Mouse (Mus musculus) Muller cell, postnatal 12 days (primary cell): Measurements from ENCODE around the gene Tbc1d8.

Experiments used
- DNase-seq: peaks from one replicate; pipeline ENCODE4 v3.0.0-alpha.2; 2015; ENCODE audit errors: inconsistent ontology term

The Tbc1d8 gene

DNA sequence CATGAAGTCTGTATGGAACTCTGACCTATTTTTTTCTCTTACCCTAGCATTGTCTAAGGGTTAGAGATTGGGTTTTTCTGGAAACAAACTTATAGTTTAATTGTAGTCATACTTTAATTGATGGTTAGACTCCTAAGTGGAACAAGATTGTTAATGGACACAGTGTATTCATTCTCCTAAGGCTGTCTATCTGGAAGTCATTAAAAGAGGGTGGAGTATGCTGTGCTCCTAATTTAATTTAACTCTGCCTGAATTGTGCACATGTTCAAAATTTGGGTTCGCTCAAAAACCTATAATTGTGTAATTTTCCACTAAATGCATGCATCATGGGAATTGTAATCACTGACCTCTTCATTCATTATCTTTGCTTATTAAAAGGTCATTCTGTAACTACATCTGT is 113.0 kb downstream of the Tbc1d8 start:
- no peak for DNase-seq

DNA sequence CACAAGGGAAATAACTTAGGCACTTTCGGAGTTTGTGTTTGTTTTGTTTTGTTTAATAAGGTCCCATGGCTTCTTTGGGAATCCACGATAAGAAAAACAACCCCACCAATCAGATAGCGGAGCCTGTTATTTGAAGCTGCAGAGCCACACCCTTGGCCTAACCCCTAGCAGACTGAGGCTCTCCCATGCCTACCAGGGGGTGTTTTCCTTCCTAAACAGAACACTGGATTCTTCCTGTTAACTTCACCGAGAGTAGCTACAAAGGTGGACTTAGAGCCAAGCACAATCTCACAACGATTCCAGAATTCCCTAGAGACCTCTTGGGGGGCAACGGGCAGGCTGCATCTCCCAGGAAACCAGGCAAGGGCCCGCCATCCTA is 116.1 kb downstream of the Tbc1d8 start:
- DNase-seq: no peak

DNA sequence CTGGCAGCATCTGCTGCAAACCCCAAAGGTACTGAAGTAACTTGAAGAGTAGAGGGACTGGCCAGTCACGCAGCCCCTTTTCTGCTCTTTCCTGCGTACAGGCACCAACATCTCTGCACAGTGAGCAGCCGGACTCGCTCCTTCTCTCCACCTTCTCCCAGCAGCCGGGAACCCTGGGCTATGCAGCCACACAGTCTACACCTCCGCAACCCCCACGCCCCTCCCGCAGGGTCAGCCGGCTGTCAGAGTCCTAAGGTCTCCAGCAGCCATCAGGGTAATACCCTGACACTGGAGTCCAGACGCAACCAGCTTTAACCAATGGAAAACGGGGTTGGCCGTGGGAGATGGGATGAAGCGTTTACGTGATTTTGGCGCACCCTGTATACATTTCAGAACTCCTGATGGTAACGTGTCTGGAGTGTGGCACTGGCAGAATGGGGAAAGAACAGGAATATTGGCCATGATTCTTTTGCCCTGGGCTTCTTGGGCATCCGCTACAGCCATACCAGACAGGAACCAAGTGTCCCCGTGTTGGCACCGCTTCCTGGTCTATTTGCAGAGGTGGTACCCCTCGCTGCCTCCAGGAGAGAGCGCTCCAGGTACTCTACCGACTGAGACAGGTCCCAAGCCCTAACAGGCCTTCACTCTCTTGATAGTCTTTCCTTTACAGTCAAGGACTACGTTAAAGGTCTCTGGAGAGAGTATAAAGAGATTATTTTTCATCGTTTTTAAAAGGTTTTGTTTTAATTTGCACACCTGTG is 116.6 kb downstream of the Tbc1d8 start:
- DNase-seq: no peak

DNA sequence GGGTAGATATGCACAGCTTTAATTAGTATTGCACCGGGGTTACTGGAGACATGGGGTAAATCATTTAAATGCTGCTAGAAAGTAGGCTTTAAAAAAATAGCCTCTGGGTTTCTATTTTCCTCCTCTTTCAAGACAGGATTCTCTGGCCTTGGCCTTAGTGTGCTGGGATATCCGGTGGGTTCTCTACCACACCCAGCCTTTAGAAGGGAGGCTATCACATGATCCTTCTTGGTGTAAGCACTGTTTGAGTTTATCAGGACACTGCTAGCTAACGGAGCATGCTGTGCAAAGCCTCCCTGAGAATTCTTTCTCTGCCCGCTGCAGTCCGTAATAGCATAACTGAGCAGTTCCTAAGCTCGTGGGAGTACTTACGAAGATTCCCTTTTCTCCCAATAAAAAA is 129.1 kb downstream of the Tbc1d8 start:
- no peak for DNase-seq

DNA sequence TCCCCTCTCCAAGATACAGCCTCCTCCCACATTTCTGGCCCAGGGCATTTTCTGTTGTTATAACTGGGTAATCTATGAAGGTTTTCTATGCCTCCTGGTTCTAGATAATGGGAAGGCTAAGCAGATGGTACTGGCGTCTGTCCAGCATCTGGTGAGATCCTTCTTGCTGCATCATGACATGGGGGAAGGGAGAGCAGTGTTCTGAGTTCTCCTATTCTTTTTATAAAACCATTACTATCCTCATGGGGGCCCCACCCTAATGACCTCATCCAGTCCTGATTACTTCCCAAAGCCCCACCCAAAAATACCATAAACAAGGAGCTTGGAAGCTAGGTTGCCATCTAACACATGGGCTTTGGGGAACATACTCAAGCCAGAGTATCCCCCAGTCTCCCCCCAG is 129.6 kb downstream of the Tbc1d8 start:
- no peak for DNase-seq

DNA sequence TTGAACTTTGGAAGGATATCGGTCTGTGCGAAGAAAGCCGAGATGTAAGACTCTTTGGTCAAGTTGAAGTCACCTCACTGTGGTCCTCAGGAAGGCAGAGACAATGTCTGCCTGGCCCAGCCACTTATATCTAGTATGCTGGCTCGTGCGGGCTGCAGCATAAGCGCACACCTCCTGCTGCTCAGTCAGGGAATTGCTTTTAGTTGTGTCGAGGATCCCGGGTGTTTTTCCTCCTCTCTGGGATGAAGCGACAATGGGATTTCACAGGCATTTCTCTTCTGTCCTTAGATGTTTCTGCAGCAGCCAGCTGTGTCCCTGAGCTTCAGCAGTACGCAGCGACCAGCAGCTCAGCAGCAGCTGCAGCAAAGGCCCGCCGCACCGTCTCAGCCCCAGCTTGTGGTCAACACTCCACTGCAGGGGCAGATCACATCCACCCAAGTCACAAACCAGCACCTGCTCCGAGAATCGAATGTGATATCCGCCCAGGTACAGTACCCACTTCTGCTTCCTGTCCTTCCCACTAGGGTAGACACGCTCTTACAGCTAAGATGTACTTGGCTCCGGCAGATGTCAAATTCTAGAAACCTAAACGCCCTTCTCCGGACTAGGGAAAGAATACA is 133.5 kb downstream of the Tbc1d8 start:
- DNase-seq: no peak

DNA sequence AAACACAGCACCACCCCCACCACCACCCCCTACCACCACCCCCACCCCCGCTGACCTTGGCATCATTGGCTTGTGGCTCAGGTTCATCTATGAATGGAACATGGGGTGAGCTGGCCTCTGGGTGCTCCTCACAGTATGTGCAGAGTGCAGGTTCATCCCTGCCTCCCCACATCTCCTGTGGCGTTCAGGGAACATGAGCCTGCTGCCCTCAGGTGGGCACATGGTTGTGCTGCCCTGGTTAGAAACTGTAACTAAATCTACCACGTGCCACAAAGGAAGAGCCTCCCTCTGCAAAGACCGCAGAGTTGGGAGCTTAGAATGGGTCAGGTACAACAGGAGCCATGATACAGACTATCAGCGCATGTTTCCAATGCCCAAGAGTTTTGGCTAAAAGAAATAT is 135.3 kb downstream of the Tbc1d8 start:
- no peak for DNase-seq

DNA sequence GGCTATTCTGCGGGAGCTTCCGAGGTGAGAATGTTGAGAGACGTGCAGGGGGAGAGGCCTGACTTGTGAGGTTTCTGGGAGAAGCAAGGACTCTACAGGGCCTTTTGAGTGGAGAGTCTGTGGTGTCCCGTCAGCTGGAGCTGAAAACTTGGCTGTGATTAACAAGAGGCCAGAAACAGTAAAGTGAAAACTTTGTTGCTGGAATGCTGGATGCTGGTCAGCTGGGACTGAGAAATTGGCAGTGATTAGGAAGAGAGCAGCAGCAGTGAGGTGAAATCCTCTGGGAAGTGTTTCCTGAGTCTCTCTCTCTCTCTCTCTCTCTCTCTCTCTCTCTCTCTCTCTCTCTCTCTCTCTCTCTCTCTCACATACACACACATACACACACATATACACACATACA is 136.7 kb downstream of the Tbc1d8 start:
- no peak for DNase-seq

DNA sequence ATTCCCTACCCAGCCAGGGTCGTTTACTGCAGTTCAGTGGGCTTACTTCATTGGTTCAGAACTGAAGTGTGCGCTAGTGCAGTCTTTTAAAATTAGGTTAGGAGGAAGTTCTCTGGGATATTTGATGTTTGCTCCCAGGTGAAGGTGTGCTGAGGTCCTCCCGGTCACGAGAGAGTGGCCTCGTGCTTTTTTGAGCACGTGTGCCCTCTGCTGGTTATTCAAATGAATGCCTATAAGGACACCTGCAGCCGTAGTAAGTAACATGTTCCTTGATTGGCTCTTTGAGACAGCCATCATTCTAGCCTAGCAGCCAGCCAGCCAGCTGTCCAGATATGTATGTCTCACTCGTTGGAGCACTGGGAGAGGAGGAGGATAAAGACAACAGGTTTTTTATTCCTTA is 137.9 kb downstream of the Tbc1d8 start:
- DNase-seq: peak; percentile 32

DNA sequence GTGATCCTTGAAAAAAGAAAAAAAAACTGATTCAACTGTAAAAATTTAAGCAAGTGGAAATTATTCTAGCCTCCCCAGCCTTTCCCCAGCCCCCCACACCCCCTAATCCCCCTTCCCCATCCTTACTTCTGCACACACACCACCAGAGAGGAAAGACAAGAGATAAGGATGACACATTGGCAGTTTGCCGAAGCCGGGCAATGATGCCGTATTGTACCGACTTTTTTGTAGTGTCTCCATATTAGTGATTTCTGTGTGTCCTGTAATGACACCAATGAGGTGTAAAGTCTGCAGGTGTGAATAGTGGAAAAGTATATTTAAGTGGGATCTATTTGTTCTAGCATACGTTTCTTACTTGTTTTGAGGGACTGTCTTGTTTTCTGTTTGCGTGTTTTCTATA is 138.4 kb downstream of the Tbc1d8 start:
- DNase-seq: no peak

DNA sequence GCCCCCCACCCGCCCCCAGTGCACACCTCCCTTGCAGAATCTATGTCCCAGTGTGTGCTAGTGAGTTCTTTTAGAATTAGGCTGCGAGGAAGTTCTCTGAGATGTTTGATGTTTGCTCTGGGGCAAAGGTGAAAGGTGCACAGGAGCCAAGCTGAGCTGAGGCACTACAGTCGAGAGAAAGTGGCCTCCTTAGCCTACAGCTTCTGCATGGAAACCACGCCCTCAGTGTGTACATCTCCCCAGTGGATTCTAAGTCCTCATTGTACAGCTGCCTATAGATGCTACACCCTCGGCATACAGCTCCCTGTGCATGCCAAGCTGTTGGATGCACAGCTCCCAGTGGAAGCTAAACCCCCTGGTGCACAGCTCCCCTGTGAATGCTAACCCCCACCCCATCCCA is 139.1 kb downstream of the Tbc1d8 start:
- DNase-seq: no peak

DNA sequence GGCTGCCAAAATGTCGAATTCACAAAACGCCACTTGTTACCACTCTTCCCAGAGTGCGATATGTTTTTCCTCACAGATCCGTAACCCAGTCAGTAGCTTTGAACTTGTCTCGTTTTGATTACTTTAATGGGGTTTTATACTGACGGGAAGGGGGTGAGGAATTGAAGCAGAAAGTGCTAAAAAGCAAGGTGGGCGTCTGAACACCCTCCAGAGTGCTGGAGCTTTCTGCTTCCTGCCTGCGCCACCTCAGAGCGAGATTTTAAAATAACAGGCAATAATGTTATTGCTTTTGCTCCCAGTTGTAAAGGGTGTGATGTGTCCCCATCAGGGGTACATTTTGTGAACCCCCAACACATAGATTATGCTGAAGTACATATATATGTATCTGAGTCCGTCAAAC is 139.7 kb downstream of the Tbc1d8 start:
- DNase-seq: no peak

DNA sequence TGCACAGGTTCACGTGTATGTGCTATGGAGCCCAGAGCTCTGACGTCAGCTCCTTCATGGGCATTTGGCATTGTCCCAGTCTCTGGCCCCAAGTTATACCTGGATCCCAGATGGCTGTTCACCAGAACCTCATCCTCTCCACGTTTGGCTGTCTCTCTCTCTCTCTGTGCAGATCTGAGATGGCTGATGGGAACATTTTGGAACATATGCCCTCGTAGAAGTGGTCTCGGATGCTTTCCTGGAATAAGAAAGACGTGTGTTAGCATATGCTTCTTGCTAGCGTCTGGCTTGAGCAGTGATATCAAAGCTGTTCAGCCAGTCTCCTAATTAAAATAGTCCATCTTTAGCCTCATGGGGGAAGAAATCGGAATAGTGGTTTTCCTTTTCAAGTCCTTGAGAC is 141.8 kb downstream of the Tbc1d8 start:
- no peak for DNase-seq

DNA sequence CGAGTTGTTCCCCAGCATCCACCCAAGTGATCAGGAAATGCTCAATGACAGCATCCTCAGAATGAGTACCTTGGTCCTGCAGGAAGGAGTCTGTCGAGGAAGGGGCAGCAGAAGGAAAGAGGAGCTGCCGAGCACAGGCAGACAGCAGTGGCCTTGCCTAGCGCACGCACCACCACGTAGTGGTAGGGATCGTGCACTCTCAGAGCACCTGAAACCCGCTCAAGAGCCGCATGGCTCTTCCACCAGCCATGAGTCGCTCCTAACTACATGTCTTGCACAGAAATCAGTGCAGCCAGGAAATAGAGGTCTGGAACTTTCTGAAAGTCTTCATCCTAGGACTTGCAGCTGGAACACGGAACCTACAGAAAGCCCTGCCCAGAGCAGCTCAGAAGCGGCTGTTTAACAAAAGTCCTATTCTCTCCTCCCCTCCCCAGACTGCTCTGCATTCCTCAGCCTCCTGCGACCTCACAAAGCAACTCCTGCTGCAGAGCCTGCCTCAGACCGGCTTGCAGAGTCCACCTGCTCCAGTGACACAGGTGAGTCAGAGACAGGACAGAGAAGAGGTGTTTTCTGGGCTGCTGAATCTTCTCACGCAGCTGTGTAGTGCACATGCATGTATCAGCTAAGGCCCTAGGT is 142.9 kb downstream of the Tbc1d8 start:
- DNase-seq: no peak

DNA sequence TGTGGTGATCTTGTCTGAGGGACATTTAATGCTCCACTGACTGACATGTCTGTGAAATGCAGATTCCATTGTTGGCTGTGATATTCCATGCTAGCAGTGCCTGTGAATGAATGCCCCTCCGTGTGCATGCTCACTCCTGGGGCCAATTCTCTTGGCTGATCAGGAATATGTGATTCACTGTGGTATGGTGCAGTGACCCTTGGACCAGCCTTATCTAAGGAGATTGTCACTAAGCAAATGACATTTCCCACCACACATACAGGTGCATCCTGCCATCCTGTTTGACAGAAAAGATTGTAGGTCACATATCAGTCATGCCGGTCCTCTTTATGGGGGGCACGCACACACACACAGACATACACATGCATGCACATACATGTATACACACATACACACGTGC is 146.1 kb downstream of the Tbc1d8 start:
- DNase-seq: no peak

DNA sequence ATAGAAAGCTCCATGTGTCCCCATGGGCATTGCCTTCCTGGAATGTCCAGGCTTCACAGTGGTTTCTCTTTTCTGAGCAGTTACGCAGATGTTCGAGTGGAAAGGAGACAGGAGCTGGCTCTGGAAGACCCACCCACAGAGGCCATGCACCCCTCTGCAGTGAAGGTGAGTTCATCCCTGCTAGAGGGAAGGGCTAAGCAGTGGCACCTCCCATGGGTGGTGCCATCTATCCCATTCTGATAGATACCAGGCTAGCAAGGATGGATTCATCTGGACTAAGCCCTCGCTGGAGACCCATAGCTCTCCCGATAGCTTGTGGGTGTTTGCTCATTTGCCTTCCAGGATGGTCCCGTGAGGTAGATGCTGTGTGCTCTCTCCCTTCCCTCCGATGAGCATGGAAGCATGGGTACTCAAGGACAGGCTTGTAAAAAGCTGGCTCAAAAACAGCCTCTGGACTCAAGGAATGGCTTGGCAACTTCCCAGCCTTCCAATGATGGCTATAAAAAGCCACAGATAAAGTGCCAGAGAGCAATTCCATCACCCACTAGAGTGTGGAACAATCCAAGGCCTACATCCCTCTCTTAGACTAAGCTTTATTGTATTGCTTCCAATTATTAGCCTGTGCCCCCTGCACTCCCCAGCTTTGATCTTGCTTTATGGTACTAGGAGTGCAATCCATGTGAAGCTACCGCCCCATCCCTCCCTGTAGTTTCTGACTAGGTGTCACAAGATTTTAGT is 147.5 kb downstream of the Tbc1d8 start:
- peak; percentile 31 for DNase-seq

DNA sequence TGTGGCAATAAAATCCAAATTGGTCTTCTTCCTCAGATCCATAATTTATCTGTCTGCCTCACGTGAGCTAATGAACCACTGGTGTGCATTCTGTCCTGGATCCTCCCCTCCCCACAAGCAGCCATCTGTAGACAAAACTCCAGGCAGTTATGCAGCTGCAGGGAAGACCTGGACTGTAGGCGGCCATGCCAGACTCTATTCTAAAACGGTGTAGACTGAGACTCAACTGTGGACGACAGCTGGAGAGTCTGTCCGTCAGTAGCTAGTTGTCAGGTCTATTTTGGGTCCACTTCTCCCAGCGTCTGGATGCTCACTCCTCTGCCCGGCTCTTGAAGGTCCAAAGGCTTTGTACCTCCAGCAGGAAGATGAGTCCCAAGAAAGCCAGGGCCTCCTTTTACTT is 151.0 kb downstream of the Tbc1d8 start:
- DNase-seq: no peak

DNA sequence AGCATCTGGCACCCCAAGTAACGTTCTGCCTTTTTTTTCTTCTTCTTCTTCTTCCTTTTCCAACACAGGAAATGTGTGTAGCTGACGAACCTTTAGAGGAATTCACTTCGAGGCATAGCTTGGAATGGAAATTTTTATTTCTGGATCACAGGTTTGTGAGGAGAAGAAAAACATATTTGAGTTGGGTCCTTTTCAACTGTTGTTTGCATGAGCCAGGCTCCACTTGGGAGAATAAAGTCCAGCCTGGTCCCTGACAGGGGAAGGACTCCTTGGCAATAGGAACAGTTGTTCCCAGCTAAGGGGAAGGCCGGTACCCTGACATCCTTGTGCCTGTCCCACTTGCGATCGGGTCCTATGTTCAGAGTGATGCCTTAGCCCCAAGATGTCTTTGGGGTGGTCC is 153.3 kb downstream of the Tbc1d8 start:
- DNase-seq: no peak

DNA sequence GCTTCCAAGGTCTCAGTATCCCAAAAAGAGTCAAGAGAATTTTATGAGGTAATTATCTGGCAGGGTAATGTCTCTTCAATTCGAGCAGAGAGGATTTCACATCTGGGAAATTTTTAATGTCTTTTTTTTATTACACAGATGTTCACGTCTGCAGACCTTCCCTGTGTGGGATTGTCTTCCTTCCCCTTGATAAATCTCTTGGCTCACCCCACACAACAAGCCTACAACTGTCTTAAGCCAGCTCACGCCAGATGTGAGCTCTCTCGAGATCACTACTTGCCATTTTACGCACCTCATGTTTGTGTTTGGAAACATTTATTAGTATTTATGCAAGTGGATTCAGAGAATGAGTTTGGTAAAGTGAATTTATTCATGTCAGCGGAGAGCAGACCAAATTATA is 156.6 kb downstream of the Tbc1d8 start:
- no peak for DNase-seq
